Mouse (Mus musculus): Measurements from ENCODE around the gene 4932414N04Rik.
A peak's percentile ranks its signal among the peaks of the same experiment; 100 is the strongest.
"Not testable (repeated sequence)": the region's sequence is repeated elsewhere in the genome, so short reads cannot be mapped to it uniquely, and the experiment has no call there.

The 4932414N04Rik gene

GRCm38 (mm10) chr2:68656186-68656585 lies at the start of gene 4932414N04Rik:
TSS of gene 4932414N04Rik (plus strand) at chr2:68656486.
- not testable (repeated sequence) for DNase-seq

DNA sequence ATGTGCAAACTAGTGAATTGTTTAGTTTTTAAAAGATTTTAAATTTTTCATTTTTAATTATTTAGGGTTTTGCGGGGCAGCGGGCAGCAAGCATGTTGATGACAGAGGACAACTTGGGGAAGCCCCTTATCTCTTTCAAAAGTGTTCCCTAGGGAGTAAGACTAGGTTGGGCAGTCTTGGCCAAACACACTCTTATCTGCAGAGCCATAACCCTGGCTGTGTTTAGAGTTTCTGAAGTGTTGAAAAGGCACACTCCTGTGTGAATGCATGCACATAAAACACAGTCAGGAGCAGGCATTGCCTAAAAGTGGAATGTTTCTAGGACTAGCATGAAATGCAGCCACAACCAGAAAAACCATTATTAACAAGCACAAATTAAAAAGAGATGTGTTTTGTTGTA lies 75.9 kb downstream of the 4932414N04Rik start:
- DNase-seq, result no peak

GRCm38 (mm10) chr2:68739772-68740739 lies 83.8 kb downstream of the 4932414N04Rik start:
- DNase-seq, result no peak

DNA sequence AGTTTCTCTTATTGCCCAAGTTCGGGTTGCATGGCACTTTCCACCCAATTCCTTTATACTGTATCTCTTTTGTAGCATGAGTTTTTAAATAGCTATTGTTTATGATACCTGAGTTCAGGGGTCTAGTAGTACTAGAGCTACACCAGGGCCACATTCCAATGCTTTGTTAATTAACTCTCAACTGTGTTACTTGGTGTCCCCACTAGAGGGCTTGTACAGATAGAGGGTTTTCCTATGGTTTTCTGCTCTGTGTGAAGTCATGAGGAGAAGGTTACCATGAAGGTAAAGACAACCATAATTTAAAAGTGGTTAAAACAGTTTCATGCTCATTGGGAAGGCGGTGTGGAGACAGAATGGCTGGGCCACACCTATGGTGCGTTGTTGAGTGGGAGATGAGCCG lies 88.3 kb downstream of the 4932414N04Rik start:
- DNase-seq, result no peak

DNA sequence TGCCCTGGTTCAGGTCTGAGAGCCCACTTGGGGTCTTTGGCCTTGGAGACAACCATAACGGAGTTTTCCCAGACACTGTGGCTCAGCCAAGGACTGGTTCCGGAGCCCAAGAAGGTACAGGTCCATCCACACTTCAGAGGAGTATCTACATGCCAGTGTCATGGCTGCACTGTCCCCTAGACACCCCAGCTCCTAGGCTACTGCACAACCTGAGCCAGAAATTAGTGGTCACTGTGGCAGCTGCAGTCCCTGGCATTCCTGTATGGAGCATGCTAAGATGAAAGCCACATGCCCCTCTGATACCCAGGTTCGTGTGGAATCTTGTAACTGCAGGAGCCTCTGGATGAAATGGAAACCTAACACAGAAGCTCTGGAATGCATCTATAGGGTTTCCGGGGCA lies 99.9 kb downstream of the 4932414N04Rik start:
- DNase-seq, result no peak

- DNase-seq, result peak; percentile 14
Observed at GRCm38 (mm10) chr2:68756793-68757192, 100.5 kb downstream of the 4932414N04Rik start.

GRCm38 (mm10) chr2:68765371-68765770 lies 109.1 kb downstream of the 4932414N04Rik start:
- no peak for DNase-seq

- DNase-seq, result no peak
Observed at GRCm38 (mm10) chr2:68767186-68767890, 111.1 kb downstream of the 4932414N04Rik start.

- DNase-seq, result no peak
Observed at GRCm38 (mm10) chr2:68782268-68783132, 126.2 kb downstream of the 4932414N04Rik start.

DNA sequence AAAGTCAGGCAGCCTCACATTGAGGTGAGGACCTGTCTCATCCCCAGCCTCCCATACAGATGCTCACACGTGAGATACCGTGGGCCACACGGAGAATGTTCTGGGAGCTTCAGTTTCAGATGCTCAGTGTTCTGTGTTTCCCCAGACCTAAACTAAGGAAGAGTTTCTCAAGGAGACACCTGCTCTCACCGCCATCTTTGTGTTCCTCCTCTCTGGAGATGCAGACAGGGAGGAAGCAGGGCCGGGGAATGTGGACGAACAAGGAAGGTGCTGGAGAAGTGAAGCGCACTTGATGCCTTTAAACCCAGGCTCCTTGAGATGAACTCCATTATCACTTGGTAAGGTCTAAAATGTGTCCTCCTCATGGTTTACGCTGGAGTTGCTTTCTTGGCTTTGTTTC lies 127.4 kb downstream of the 4932414N04Rik start:
- DNase-seq, result not testable (repeated sequence)

GRCm38 (mm10) chr2:68784710-68785427 lies 128.6 kb downstream of the 4932414N04Rik start:
- peak; percentile 68 for DNase-seq

DNA sequence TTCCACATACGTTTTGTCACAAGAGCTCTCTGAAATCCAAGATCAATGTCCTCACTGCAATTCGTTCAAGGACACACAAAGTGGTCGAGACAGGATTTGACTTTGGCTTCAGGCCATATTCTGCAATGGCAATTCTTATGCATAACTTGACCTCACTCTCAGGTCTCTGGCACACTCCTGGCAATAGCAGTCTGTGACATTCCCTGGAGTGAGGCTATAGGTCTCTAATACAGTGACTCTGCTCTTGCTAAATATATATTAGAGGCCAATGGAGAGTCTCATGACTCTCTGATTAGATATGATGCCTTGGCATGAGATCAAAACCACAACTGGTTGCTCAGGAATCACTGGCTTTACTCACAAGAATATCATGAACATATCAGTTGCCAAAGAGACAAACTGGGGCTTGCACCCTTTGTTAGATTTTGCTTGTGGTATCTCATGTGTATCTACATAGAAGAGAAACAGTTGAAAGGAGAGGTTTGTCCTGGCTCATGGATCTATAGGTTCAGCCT lies 130.9 kb downstream of the 4932414N04Rik start:
- no peak for DNase-seq

DNA sequence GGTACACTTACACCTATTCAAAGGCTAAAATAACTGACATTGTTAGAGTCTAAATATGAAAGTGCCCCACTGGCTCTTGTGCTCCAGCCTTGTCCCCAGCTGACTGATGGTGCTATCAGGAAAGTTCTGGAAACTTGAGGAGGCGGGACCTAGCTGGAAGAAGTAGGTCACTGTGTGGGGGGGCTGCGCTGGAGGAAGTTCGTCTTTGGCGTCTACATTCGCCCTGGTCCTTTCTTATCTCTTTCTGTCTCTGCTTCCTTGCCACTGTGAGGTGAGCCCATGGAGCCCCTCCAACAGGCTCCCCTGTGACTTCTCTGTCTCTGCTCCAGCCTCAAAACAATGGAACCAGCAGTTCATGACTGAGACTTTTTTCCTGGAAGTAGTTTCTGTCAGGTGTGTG lies 136.0 kb downstream of the 4932414N04Rik start:
- DNase-seq, result no peak

DNA sequence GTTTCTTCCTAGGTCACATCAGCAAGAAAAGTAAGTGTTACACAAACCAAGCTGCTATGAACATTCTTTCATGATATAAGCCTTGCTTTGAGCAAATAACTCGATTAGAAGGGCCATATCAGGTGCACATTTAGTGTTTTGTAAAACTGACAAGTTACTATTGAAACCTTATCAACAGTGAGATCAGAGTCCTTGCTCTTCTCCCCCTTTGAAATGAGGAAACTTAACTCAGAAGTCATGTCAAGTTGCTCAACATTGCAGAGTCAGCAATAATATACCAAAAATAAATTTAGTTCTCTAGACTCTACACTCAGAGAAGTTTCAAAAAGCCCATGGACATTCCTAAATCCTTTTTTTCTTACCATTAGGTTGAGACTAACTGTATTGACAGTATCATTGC lies 137.2 kb downstream of the 4932414N04Rik start:
- DNase-seq, result no peak

DNA sequence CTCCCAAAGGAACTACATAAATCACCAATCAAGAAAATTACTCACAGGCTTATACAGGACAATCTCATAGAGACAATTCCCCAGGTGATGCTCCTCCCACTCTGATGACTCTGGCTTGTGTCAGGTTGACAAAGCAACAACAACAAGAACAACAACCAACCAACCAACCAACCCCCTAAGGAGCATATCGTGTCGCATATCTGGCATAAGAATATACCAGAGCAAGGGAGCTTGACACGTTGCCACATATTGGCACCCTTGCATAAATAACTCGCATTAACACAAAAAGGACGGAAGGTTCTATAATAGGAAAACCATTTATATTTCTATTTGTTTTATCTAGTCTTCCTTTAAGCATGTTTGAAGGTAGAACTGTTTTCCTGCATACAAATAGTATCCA lies 137.9 kb downstream of the 4932414N04Rik start:
- no peak for DNase-seq

GRCm38 (mm10) chr2:68794616-68795015 lies 138.3 kb downstream of the 4932414N04Rik start:
- DNase-seq, result no peak

GRCm38 (mm10) chr2:68796011-68796775 lies 139.9 kb downstream of the 4932414N04Rik start:
- DNase-seq, result no peak

GRCm38 (mm10) chr2:68797106-68797505 lies 140.8 kb downstream of the 4932414N04Rik start:
- no peak for DNase-seq
